Mouse (Mus musculus) midbrain, embryonic 11.5 days (tissue): ENCODE measurements around the gene Apeh. TPM values are rescaled to one million over a fixed set of nuclear protein-coding genes. Genes with fewer than 3 reads are reported as not detected.
A peak's percentile ranks its signal among the peaks of the same experiment; 100 is the strongest.

Experiments used
- ATAC-seq: fragments of 200-750 bp; cut with Nextera tagmentation; 2 replicates; pipeline ENCODE4 v1.8.0; 2017; ENCODE audit warnings: moderate TSS enrichment, moderate library complexity; ENCODE audit not compliant: low FRiP score
- DNase-seq: peaks from one replicate; pipeline ENCODE4 v3.0.0; 2015; ENCODE audit warnings: low spot score; ENCODE audit errors: missing footprints
- H3K27ac ChIP-seq: fragments of 300-500 bp; sonication (generic); 2 replicates; pipeline ENCODE4 v1.5.1; 2014; ENCODE audit warnings: low read depth, low read length
- H3K27me3 ChIP-seq: fragments of 300-500 bp; sonication (generic); 2 replicates; pipeline ENCODE4 v1.6.1; 2014; ENCODE audit warnings: mild to moderate bottlenecking, low read length, moderate library complexity, mixed read lengths; ENCODE audit not compliant: control insufficient read depth, insufficient read depth
- H3K36me3 ChIP-seq: fragments of 300-500 bp; sonication (generic); 2 replicates; pipeline ENCODE4 v1.6.1; 2014; ENCODE audit warnings: mild to moderate bottlenecking, low read length, moderate library complexity, mixed read lengths; ENCODE audit not compliant: control insufficient read depth, insufficient read depth
- H3K4me1 ChIP-seq: fragments of 300-500 bp; sonication (generic); 2 replicates; pipeline ENCODE4 v1.6.1; 2014; ENCODE audit warnings: low read length; ENCODE audit not compliant: control insufficient read depth, insufficient read depth
- H3K4me2 ChIP-seq: fragments of 300-500 bp; sonication (generic); 2 replicates; pipeline ENCODE4 v1.6.1; 2014; ENCODE audit warnings: mild to moderate bottlenecking, moderate library complexity
- H3K4me3 ChIP-seq: fragments of 300-500 bp; sonication (generic); 2 replicates; pipeline ENCODE4 v1.5.1; 2014; ENCODE audit warnings: low read depth, low read length
- H3K9ac ChIP-seq: fragments of 300-500 bp; sonication (generic); 2 replicates; pipeline ENCODE4 v1.6.1; 2014; ENCODE audit warnings: low read length
- H3K9me3 ChIP-seq: fragments of 300-500 bp; sonication (generic); 2 replicates; pipeline ENCODE4 v1.6.1; 2016; ENCODE audit warnings: low read length; ENCODE audit not compliant: control insufficient read depth
- WGBS: fragments of 180-500 bp; shearing (Covaris S2); extraction: QIAGEN DNeasy Blood & Tissue Kit; methylation state at CpG from one replicate; pipeline ENCODE4 v1.1.7; 2014; 5-methylcytosine and 5-hydroxymethylcytosine counted together
- polyA plus RNA-seq: library from polyadenylated mRNA; unstranded; fragments of >200 nt; fragmentation: Nextera tagmentation; extraction: Ambion mirVana; gene quantifications from 2 replicates; pipeline ENCODE4 v1.2.1, GENCODE M21; 2014

Gene Apeh
- polyA plus RNA-seq, 1 experiment from 2014 or later: 67.3 TPM

GRCm38 (mm10) chr9:108111101-108111592, 16.7 kb upstream of the Apeh start:
- WGBS: 15% methylated on average over 22 of the region's 22 CpGs
- peak; percentile 92 for DNase-seq
- Histone ChIP-seq H3K9me3 (no peaks in the 10 kb centered on the region), H3K9ac (peak overlapping the region; percentile 11; the same call in 1 of the 2 replicates), H3K27me3 (no peaks in the 10 kb centered on the region), H3K27ac (no peak overlapping the region), H3K36me3 (peaks cover 6% of the 10 kb centered on the region), H3K4me3 (0 out of 2 replicates have a peak overlapping the region, but pooled peaks have one; percentile 2), H3K4me1 (peaks cover 7% of the 10 kb centered on the region; the same call in 1 of the 2 replicates), H3K4me2 (peak overlapping the region; percentile 31)
- ATAC-seq: no peak

GRCm38 (mm10) chr9:108110160-108110559, 15.8 kb upstream of the Apeh start:
- H3K9ac ChIP-seq: no peak overlapping the region
- H3K4me2 ChIP-seq: no peak overlapping the region
- H3K4me3 ChIP-seq: no peak overlapping the region
- peaks cover 3% of the 10 kb centered on the region for H3K36me3 ChIP-seq
- DNase-seq (no peak), ATAC-seq (no peak)
- no peaks in the 10 kb centered on the region for H3K27me3 ChIP-seq
- 83% methylated on average over 16 of the region's 16 CpGs for WGBS
- H3K9me3 ChIP-seq: no peaks in the 10 kb centered on the region
- peaks cover 7% of the 10 kb centered on the region; the same call in 1 of the 2 replicates for H3K4me1 ChIP-seq
- H3K27ac ChIP-seq: no peak overlapping the region

DNA sequence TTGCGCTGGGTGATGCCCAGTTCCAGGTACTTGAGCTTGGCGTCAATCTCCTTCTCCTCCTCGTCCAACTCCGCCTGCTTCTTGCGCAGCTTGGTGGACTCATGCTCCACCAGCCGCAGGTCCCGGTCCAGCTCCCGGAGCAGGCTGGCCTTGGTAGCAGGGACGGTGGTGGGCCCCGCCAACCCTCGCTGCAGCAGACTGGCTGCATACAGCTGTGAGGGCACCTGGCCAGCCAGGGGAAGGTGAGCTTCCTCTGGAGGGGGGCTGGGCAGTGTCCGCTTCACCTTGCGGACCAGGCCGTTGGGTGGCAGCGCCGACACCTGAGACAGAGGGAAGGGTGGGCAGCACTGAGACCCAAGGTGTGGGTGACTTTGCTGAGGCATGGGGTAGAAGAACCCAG, 13.5 kb upstream of the Apeh start:
- no peak overlapping the region for H3K9ac ChIP-seq
- 93% methylated on average over 16 of the region's 16 CpGs for WGBS

GRCm38 (mm10) chr9:108106090-108106489, 11.7 kb upstream of the Apeh start:
- no peak for ATAC-seq
- Histone ChIP-seq H3K4me3 (no peak overlapping the region), H3K4me1 (peaks cover 6% of the 10 kb centered on the region; the same call in 1 of the 2 replicates), H3K9me3 (no peaks in the 10 kb centered on the region), H3K9ac (no peak overlapping the region), H3K4me2 (no peak overlapping the region), H3K27me3 (no peaks in the 10 kb centered on the region), H3K27ac (no peak overlapping the region), H3K36me3 (no peaks in the 10 kb centered on the region; the same call in 1 of the 2 replicates)
- peak; percentile 75 for DNase-seq
- 91% methylated on average over 23 of the region's 23 CpGs for WGBS

More for the DNA sequence above, 13.5 kb upstream of the Apeh start:
- H3K4me3 ChIP-seq: no peak overlapping the region
- no peaks in the 10 kb centered on the region for H3K27me3 ChIP-seq
- no peaks in the 10 kb centered on the region for H3K9me3 ChIP-seq
- H3K4me2 ChIP-seq: no peak overlapping the region
- H3K36me3 ChIP-seq: peaks cover 3% of the 10 kb centered on the region
- no peak overlapping the region for H3K27ac ChIP-seq
- DNase-seq: no peak
- H3K4me1 ChIP-seq: peaks cover 10% of the 10 kb centered on the region; the same call in 1 of the 2 replicates
- no peak for ATAC-seq

GRCm38 (mm10) chr9:108105549-108105863, 11.1 kb upstream of the Apeh start:
- Histone ChIP-seq H3K4me3 (no peak overlapping the region), H3K9ac (no peak overlapping the region; the same call in 1 of the 2 replicates), H3K36me3 (no peaks in the 10 kb centered on the region), H3K4me1 (peaks cover 2% of the 10 kb centered on the region; the same call in 1 of the 2 replicates), H3K27me3 (no peaks in the 10 kb centered on the region), H3K27ac (no peak overlapping the region), H3K9me3 (no peaks in the 10 kb centered on the region), H3K4me2 (no peak overlapping the region)
- ATAC-seq (0 out of 2 replicates have a peak, but pooled peaks have one; percentile 9), DNase-seq (peak; percentile 81)
- 71% methylated on average over 12 of the region's 12 CpGs for WGBS

GRCm38 (mm10) chr9:108104766-108105548, 10.6 kb upstream of the Apeh start:
- H3K4me3 ChIP-seq: no peak overlapping the region
- H3K27me3 ChIP-seq: no peaks in the 10 kb centered on the region
- WGBS: 33% methylated on average over 31 of the region's 31 CpGs

DNA sequence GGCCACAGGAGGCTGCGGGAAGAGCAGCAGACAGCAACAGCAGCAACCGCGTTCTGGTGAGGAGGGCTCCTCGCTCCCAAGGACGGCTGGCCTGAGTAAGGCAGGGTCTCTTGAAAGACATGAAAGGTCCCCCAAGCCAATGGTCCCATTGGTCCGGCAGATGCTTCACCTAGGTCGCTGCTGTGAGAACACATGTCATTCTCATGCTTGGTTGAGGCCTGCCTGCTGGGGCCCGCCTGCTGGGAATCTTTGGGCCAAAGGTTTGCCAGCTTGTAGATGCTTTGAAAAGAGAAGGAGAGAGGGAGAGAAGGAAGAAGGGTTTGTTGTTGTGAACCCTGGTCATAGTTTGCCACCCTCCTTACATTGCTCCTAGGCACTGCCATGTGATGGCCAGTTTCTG, 5.2 kb upstream of the Apeh start:
- no peaks in the 10 kb centered on the region for H3K36me3 ChIP-seq
- DNase-seq (no peak), ATAC-seq (no peak)
- no peak overlapping the region for H3K4me2 ChIP-seq
- no peaks in the 10 kb centered on the region for H3K9me3 ChIP-seq
- H3K27me3 ChIP-seq: no peaks in the 10 kb centered on the region
- 89% methylated on average over 8 of the region's 8 CpGs for WGBS
- no peak overlapping the region for H3K4me3 ChIP-seq
- H3K4me1 ChIP-seq: peaks cover 5% of the 10 kb centered on the region
- H3K27ac ChIP-seq: no peak overlapping the region
- H3K9ac ChIP-seq: no peak overlapping the region

More at GRCm38 (mm10) chr9:108104766-108105548, 10.6 kb upstream of the Apeh start:
- H3K9me3 ChIP-seq: no peaks in the 10 kb centered on the region
- no peak overlapping the region for H3K4me2 ChIP-seq
- DNase-seq (peak; percentile 86), ATAC-seq (peak; percentile 42; the same call in 1 of the 2 replicates)
- H3K4me1 ChIP-seq: peaks cover 2% of the 10 kb centered on the region; the same call in 1 of the 2 replicates
- H3K36me3 ChIP-seq: no peaks in the 10 kb centered on the region
- H3K9ac ChIP-seq: peak overlapping the region; percentile 49
- H3K27ac ChIP-seq: no peak overlapping the region

DNA sequence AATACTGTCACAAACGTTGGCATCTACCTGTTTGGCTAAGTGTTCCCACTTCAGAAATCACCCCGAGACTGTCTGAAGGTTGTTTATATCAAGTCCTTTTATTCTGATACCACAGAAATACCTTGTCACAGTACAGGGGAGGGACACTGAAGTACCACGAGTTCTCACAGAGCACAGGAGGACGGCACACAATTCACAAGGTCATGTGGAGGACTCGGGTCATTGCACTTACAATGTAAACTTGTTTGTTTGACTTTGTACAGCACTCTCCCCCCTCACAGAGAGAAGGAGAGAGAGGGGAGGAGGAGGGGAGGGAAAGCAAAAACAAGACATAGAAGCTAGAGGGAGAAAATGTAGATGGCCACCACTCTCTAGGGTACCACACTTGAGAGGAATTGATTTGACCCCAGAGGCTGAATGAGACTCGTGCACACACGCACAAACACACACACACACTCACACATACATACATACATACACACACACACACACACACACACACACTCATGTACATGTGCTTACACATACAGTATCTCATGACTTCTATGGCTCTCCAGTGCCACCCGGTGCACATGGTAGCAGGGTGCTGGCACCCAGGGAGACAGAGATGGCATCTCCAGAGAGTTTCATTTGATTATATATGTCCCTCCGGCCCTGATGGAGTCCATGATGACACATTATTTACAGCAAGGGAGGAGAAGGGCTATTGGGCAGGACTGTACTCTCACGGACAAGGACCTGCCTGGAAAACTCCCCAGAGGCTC, 1.7 kb upstream of the Apeh start:
- H3K36me3 ChIP-seq: peaks cover 12% of the 10 kb centered on the region; the same call in 1 of the 2 replicates
- no peak overlapping the region for H3K4me3 ChIP-seq
- 66% methylated on average over 10 of the region's 10 CpGs for WGBS
- H3K4me2 ChIP-seq: no peak overlapping the region; the same call in 1 of the 2 replicates
- H3K4me1 ChIP-seq: peaks cover 11% of the 10 kb centered on the region
- no peak overlapping the region for H3K27ac ChIP-seq
- no peaks in the 10 kb centered on the region for H3K27me3 ChIP-seq
- no peak overlapping the region for H3K9ac ChIP-seq
- DNase-seq (no peak), ATAC-seq (no peak)
- no peaks in the 10 kb centered on the region for H3K9me3 ChIP-seq
